In genomic region chr1:167821125-167821524, GRCm38 (mm10) we compare ENCODE assay signal across 25 mouse cellular contexts.
A peak's percentile ranks its signal among the peaks of the same experiment; 100 is the strongest.
DNase-seq lines count a peak whose midpoint lies in the region; ATAC-seq and TF ChIP-seq lines count a peak whose summit lies in the region.
"Had no signal": no experiment of that assay in that cellular context is flagged by ENCODE, and none has a peak within 500 bp of the region (broad histone marks: within the 10 kb centered on the region; RNA-seq: fewer than 3 reads in every experiment).

No protein-coding gene starts in this region.

- peak; percentile 46 for DNase-seq in heart, adult 11 months
- DNase-seq in heart, postnatal 4 days: no peak
- DNase-seq in kidney, adult 11 months: no peak
- DNase-seq in layer of hippocampus, adult 2 months (ENCODE audit: low spot score in 2 of 2): peak in 1 of 2 experiments; percentile 17
- DNase-seq in layer of hippocampus, postnatal 10 days (ENCODE audit: low spot score in 2 of 2): no peak
- peak; percentile 48 for DNase-seq in embryonic facial prominence, embryonic 14.5 days (ENCODE audit: low spot score)
- DNase-seq in hindbrain, embryonic 11.5 days (ENCODE audit: low spot score): no peak
- DNase-seq: adrenal gland, adult 2 months; adrenal gland, postnatal 14 days; cerebellum, adult 18-20 months; cerebellum, adult 9-10 months; cerebellum, postnatal 14 days; gastrocnemius, postnatal 25 days; heart, postnatal 10 days; heart, postnatal 36 days had no signal

- no peak overlapping the region for H3K9ac ChIP-seq in kidney, embryonic 15.5 days
- no peak overlapping the region for H3K9ac ChIP-seq in embryonic facial prominence, embryonic 14.5 days (ENCODE audit: low read depth, low read length)
- H3K9ac ChIP-seq in hindbrain, embryonic 11.5 days (ENCODE audit: low read depth, low read length): no peak overlapping the region
- H3K9ac ChIP-seq: embryonic facial prominence, embryonic 13.5 days; forebrain, embryonic 13.5 days; heart, embryonic 12.5 days; heart, embryonic 15.5 days; hindbrain, embryonic 12.5 days; hindbrain, embryonic 15.5 days had no signal

- H3K36me3 ChIP-seq in kidney, embryonic 15.5 days: no peaks in the 10 kb centered on the region
- H3K36me3 ChIP-seq in embryonic facial prominence, embryonic 14.5 days (ENCODE audit: control insufficient read depth, insufficient read depth, low read length): no peaks in the 10 kb centered on the region
- H3K36me3 ChIP-seq in hindbrain, embryonic 11.5 days (ENCODE audit: control insufficient read depth, insufficient read depth, low read length): no peaks in the 10 kb centered on the region
- H3K36me3 ChIP-seq: embryonic facial prominence, embryonic 13.5 days; forebrain, embryonic 10.5 days; heart, embryonic 12.5 days; heart, embryonic 15.5 days; hindbrain, embryonic 12.5 days; hindbrain, embryonic 15.5 days had no signal

- H3K27ac ChIP-seq in kidney, embryonic 15.5 days: no peak overlapping the region
- no peak overlapping the region for H3K27ac ChIP-seq in layer of hippocampus, adult 2 months
- no peak overlapping the region for H3K27ac ChIP-seq in embryonic facial prominence, embryonic 14.5 days (replicated peaks; ENCODE audit: low read depth, low read length)
- H3K27ac ChIP-seq in hindbrain, embryonic 11.5 days (ENCODE audit: low read depth, low read length): no peak overlapping the region
- H3K27ac ChIP-seq: embryonic facial prominence, embryonic 13.5 days; forebrain, embryonic 10.5 days; forebrain, embryonic 13.5 days; heart, embryonic 15.5 days; hindbrain, embryonic 12.5 days; hindbrain, embryonic 15.5 days had no signal

- TF ChIP-seq CTCF in layer of hippocampus, adult 2 months (conservative IDR thresholded peaks at IDR 0.05): 0 out of 2 replicates have a peak, but pooled peaks have one; percentile 10

- ATAC-seq in kidney, embryonic 15.5 days (replicated peaks; ENCODE audit: low FRiP score): 0 out of 2 replicates have a peak, but pooled peaks have one; percentile 56
- 0 out of 2 replicates have a peak, but pooled peaks have one; percentile 30 for ATAC-seq in embryonic facial prominence, embryonic 14.5 days (ENCODE audit: low read depth)
- no peak for ATAC-seq in hindbrain, embryonic 11.5 days (ENCODE audit: low FRiP score)
- ATAC-seq: CD4-positive, CD25-positive, alpha-beta regulatory T cell, adult 4 months; forebrain, embryonic 13.5 days; forebrain, embryonic 16.5 days had no signal

- H3K4me2 ChIP-seq in kidney, embryonic 15.5 days: no peak overlapping the region
- no peak overlapping the region for H3K4me2 ChIP-seq in embryonic facial prominence, embryonic 14.5 days (ENCODE audit: low read depth, low read length)
- no peak overlapping the region for H3K4me2 ChIP-seq in hindbrain, embryonic 11.5 days (replicated peaks; ENCODE audit: low read depth, low read length)
- H3K4me2 ChIP-seq: embryonic facial prominence, embryonic 13.5 days; forebrain, embryonic 13.5 days; heart, embryonic 12.5 days; heart, embryonic 15.5 days; hindbrain, embryonic 12.5 days; hindbrain, embryonic 15.5 days had no signal

- peaks cover 3% of the 10 kb centered on the region; the same call in 1 of the 2 replicates for H3K27me3 ChIP-seq in kidney, embryonic 15.5 days
- no peaks in the 10 kb centered on the region for H3K27me3 ChIP-seq in embryonic facial prominence, embryonic 14.5 days (replicated peaks; ENCODE audit: control insufficient read depth, insufficient read depth, low read length)
- no peaks in the 10 kb centered on the region for H3K27me3 ChIP-seq in hindbrain, embryonic 11.5 days (ENCODE audit: control insufficient read depth, insufficient read depth, low read length)
- H3K27me3 ChIP-seq: embryonic facial prominence, embryonic 13.5 days; heart, embryonic 15.5 days; hindbrain, embryonic 12.5 days; hindbrain, embryonic 15.5 days had no signal

- H3K4me1 ChIP-seq in kidney, embryonic 15.5 days: peaks cover 4% of the 10 kb centered on the region; the same call in 1 of the 2 replicates
- peaks cover 8% of the 10 kb centered on the region; the same call in 1 of the 2 replicates for H3K4me1 ChIP-seq in embryonic facial prominence, embryonic 14.5 days (ENCODE audit: control insufficient read depth, insufficient read depth, low read length)
- H3K4me1 ChIP-seq in hindbrain, embryonic 11.5 days (replicated peaks; ENCODE audit: control insufficient read depth, insufficient read depth, low read length): no peaks in the 10 kb centered on the region
- H3K4me1 ChIP-seq: heart, embryonic 15.5 days had no signal

- no peaks in the 10 kb centered on the region for H3K9me3 ChIP-seq in kidney, embryonic 15.5 days (replicated peaks)
- H3K9me3 ChIP-seq in embryonic facial prominence, embryonic 14.5 days (ENCODE audit: control insufficient read depth, low read length): no peaks in the 10 kb centered on the region
- H3K9me3 ChIP-seq in hindbrain, embryonic 11.5 days (ENCODE audit: control insufficient read depth, low read length): no peaks in the 10 kb centered on the region
- H3K9me3 ChIP-seq: embryonic facial prominence, embryonic 13.5 days; forebrain, embryonic 10.5 days; heart, embryonic 12.5 days; heart, embryonic 15.5 days; hindbrain, embryonic 12.5 days; hindbrain, embryonic 15.5 days had no signal

- 8% methylated on average over 1 of the region's 1 CpGs for WGBS in kidney, embryonic 15.5 days
- WGBS in embryonic facial prominence, embryonic 14.5 days: 5% methylated on average over 1 of the region's 1 CpGs
- WGBS in hindbrain, embryonic 11.5 days: 57% methylated on average over 1 of the region's 1 CpGs

- H3K4me3 ChIP-seq in kidney, embryonic 15.5 days (replicated peaks): no peak overlapping the region
- H3K4me3 ChIP-seq in layer of hippocampus, adult 2 months: no peak overlapping the region
- H3K4me3 ChIP-seq in embryonic facial prominence, embryonic 14.5 days (ENCODE audit: low read depth, low read length): no peak overlapping the region
- no peak overlapping the region for H3K4me3 ChIP-seq in hindbrain, embryonic 11.5 days (ENCODE audit: low read depth, low read length)
- H3K4me3 ChIP-seq: embryonic facial prominence, embryonic 13.5 days; forebrain, embryonic 10.5 days; forebrain, embryonic 13.5 days; heart, embryonic 12.5 days; heart, embryonic 15.5 days; hindbrain, embryonic 12.5 days; hindbrain, embryonic 15.5 days had no signal

Comparison
In these comparisons a context has a peak if more than half of its experiments do, and no peak if none do; other contexts are left out.
1. DNase-seq: peak in heart, adult 11 months (single experiment) and embryonic facial prominence, embryonic 14.5 days (single experiment); none in heart, postnatal 4 days (single experiment), kidney, adult 11 months (single experiment), layer of hippocampus, postnatal 10 days (0 of 2) and hindbrain, embryonic 11.5 days (single experiment).